Mouse (Mus musculus): Measurements from ENCODE around the gene Dynlt1b. TPM values are rescaled to one million over a fixed set of nuclear protein-coding genes. Genes with fewer than 3 reads are reported as not detected.
"Not testable (repeated sequence)": the region's sequence is repeated elsewhere in the genome, so short reads cannot be mapped to it uniquely, and the experiment has no call there.

Gene Dynlt1b
- polyA plus RNA-seq, 1 experiment = 24.4 TPM

GRCm38 (mm10) chr17:6410713-6411213 is 19.1 kb upstream of the Dynlt1b start:
- not testable (repeated sequence) for H3K27me3 ChIP-seq (replicated peaks); H3K36me3 ChIP-seq (replicated peaks; ENCODE audit: low read length); H3K9me3 ChIP-seq; H3K4me1 ChIP-seq; H3K4me3 ChIP-seq (replicated peaks)

GRCm38 (mm10) chr17:6417118-6417517 is 12.8 kb upstream of the Dynlt1b start:
- H3K4me1 ChIP-seq; H3K36me3 ChIP-seq (replicated peaks; ENCODE audit: low read length); H3K4me3 ChIP-seq (replicated peaks); H3K27me3 ChIP-seq (replicated peaks); H3K9me3 ChIP-seq: not testable (repeated sequence)

- H3K4me3 ChIP-seq (replicated peaks); H3K36me3 ChIP-seq (replicated peaks; ENCODE audit: low read length); H3K4me1 ChIP-seq; H3K27me3 ChIP-seq (replicated peaks); H3K9me3 ChIP-seq: not testable (repeated sequence)
Measured at GRCm38 (mm10) chr17:6420557-6420956, 9.4 kb upstream of the Dynlt1b start.

GRCm38 (mm10) chr17:6421547-6422326 is 8.2 kb upstream of the Dynlt1b start:
- H3K27me3 ChIP-seq (replicated peaks); H3K36me3 ChIP-seq (replicated peaks; ENCODE audit: low read length); H3K4me1 ChIP-seq; H3K9me3 ChIP-seq; H3K4me3 ChIP-seq (replicated peaks): not testable (repeated sequence)

DNA sequence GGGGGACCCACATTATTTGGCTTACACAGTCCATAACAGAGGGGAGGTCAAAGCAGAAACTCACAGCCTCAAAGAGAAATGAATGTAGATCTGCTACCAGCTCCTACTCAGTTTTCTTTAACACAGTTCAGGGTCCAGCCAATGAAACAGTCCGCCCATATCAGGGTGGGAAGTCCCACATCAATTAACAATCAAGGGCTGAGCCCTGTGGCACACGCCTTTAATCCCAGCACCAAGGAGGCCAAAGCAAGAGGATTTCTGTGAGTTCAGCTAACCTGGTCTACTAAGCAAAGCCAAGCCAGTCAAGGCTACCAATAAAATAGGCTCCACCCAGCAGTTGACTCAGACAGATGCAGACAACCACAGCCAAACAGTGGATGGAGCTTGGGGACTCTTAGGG is 7.5 kb upstream of the Dynlt1b start:
- not testable (repeated sequence) for H3K36me3 ChIP-seq (replicated peaks; ENCODE audit: low read length); H3K4me3 ChIP-seq (replicated peaks); H3K27me3 ChIP-seq (replicated peaks); H3K4me1 ChIP-seq; H3K9me3 ChIP-seq

DNA sequence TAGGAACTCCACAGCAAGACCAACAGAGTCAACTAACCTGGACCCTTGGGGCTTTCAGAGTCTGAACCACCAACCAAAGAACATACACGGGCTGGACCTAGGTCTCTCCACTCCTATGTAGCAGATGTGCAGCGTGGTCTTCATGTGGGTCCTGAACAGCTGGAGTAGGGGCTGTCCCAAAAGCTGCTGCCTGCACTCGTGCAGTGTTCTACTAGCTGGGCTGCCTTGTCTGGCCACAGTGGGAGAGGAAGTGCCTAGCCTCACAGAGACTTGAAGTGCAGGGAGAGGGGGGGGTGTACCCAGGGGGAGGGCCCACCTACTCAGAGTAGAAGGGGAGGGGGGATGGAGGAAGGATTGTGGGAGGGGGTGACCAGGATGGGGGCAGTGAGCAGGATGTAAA is 7.1 kb upstream of the Dynlt1b start:
- H3K9me3 ChIP-seq; H3K4me1 ChIP-seq; H3K27me3 ChIP-seq (replicated peaks); H3K36me3 ChIP-seq (replicated peaks; ENCODE audit: low read length); H3K4me3 ChIP-seq (replicated peaks): not testable (repeated sequence)

DNA sequence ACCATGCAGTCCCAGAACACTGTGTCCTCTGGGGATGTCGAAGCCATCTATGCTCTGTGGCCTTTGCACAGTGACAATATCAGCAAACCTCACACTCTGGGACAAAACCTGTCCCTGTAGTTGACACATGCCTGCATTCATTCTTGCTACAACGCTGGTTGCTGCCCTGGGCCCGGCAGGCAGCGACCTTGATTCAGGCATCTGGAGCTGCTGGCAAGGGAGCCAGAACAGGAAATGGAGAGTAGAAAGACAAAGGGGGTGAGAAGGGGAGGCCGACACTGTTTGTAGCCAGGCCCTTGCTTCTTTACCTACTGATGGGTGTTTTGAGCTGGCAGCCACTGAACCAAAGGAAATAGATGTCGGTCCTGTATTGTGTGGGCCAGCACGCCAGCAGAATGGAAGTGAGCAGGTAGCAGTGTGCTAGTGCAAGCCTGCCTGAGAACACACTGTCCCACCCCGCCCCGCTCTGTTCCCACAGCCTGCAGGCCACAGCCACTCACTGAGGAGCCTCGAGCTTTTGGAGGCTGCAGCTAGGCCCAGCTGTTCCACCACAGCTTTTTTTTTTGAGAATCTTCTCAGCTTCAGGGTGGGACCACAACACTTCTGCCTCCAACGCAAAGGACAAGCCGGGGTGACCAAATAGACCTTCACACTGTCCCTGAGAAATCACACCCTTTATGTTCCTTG is 5.5 kb upstream of the Dynlt1b start:
- H3K9me3 ChIP-seq; H3K27me3 ChIP-seq (replicated peaks); H3K36me3 ChIP-seq (replicated peaks; ENCODE audit: low read length); H3K4me3 ChIP-seq (replicated peaks); H3K4me1 ChIP-seq: not testable (repeated sequence)

- H3K4me1 ChIP-seq; H3K9me3 ChIP-seq; H3K27me3 ChIP-seq (replicated peaks); H3K36me3 ChIP-seq (replicated peaks; ENCODE audit: low read length); H3K4me3 ChIP-seq (replicated peaks): not testable (repeated sequence)
Measured at GRCm38 (mm10) chr17:6425325-6425724, 4.6 kb upstream of the Dynlt1b start.

DNA sequence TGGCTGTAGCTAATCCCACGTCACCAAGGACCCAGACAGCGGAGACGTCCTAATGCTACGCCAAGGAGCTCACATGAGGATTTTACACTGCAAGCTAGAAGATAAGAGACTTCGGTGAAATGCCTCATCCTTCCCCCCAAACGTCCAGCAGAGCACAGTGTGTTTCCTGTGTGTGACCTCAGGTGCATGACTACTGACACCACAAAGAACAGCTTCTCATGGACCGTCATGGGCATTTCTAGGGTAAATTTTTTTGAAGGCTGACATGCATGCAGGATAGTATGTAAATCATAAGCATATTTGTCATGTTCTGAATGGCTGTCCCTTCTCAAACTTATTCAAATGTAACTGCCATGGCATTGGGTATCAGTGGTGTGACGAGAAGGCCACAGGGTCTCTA is 3.0 kb upstream of the Dynlt1b start:
- not testable (repeated sequence) for H3K9me3 ChIP-seq; H3K36me3 ChIP-seq (replicated peaks; ENCODE audit: low read length); H3K27me3 ChIP-seq (replicated peaks); H3K4me3 ChIP-seq (replicated peaks); H3K4me1 ChIP-seq

GRCm38 (mm10) chr17:6428926-6429325 is 986 bp upstream of the Dynlt1b start:
- not testable (repeated sequence) for H3K4me3 ChIP-seq (replicated peaks); H3K4me1 ChIP-seq; H3K36me3 ChIP-seq (replicated peaks; ENCODE audit: low read length); H3K27me3 ChIP-seq (replicated peaks); H3K9me3 ChIP-seq

DNA sequence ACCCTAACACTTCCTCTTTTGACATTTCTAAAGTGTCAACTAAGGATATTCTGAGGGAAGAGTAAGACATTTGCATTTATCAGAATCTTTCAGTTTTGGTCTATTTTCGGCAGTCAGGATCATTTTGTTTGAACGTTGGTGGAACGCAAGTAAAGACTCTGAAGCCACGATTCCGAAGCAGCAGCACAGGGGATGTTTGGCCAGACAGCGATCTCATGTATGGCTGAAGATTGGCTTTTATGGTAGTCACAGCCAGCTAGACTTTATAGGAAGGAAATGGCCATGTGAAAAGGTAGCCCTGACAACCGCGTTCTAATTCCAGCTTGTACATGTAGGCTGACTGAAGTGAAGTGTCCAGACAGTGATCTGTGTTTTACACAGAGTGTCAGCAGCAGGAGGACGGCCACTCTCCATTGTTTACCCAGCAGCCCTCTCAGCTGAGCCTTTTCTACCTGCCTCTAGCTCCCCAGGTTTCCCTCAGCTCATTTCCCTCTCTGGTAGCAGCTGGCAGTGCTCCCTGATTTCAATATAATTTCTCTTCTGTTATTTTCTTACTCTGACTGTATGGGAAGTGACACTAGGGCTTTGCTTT is 594 bp downstream of the Dynlt1b start:
- H3K27me3 ChIP-seq (replicated peaks); H3K36me3 ChIP-seq (replicated peaks; ENCODE audit: low read length); H3K9me3 ChIP-seq: not testable (repeated sequence)
- Histone ChIP-seq H3K4me1 (peaks cover 12% of the 10 kb centered on the region), H3K4me3 (replicated peaks) (peak overlapping the region; percentile 85)

DNA sequence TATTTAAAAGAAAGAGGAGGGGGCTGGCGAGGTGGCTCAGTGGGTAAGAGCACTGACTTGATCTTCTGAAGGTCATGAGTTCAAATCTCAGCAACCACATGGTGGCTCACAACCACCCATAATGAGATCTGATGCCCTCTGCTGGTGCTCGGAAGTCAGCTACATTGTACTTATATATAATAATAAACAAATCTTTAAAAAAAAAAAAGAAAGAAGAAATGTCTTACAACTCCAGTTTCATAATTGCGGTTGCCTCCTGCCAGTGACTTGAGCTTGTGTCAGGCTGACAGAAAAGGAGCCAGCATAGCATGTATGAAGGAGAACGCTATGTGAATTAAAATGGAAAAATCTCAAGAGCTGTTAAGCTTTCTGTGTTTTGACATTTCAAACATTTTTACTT is 2.5 kb downstream of the Dynlt1b start:
- not testable (repeated sequence) for H3K27me3 ChIP-seq (replicated peaks)
- peaks cover 12% of the 10 kb centered on the region for H3K4me1 ChIP-seq

GRCm38 (mm10) chr17:6433691-6434090 is 3.8 kb downstream of the Dynlt1b start:
- H3K9me3 ChIP-seq; H3K27me3 ChIP-seq (replicated peaks); H3K36me3 ChIP-seq (replicated peaks; ENCODE audit: low read length); H3K4me3 ChIP-seq (replicated peaks): not testable (repeated sequence)
- H3K4me1 ChIP-seq = peaks cover 12% of the 10 kb centered on the region

More for the DNA sequence above, 2.5 kb downstream of the Dynlt1b start:
- not testable (repeated sequence) for H3K36me3 ChIP-seq (replicated peaks; ENCODE audit: low read length); H3K4me3 ChIP-seq (replicated peaks); H3K9me3 ChIP-seq

DNA sequence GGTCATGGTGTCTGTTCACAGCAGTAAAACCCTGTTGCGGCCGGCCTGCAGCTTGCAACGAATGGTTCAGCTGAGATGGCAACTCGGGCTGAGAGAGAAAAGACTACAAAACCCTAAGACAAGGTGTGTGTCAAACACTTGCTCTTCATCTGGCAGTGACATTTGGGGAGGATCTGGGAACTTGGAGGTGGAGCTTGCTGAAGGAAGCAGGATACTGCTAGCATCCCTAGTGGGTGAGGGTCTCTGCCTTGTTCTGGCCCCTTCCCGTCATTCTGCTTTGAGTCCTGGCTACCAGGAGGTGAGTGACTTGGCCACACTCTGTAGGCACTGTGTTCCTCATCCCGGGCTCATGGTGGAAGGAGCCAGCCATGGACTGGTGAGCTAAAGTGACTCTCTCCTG is 8.2 kb downstream of the Dynlt1b start:
- not testable (repeated sequence) for H3K4me1 ChIP-seq; H3K36me3 ChIP-seq (replicated peaks; ENCODE audit: low read length); H3K27me3 ChIP-seq (replicated peaks); H3K9me3 ChIP-seq; H3K4me3 ChIP-seq (replicated peaks)

GRCm38 (mm10) chr17:6439913-6440312 is 10.0 kb downstream of the Dynlt1b start:
- not testable (repeated sequence) for H3K27me3 ChIP-seq (replicated peaks); H3K9me3 ChIP-seq; H3K4me1 ChIP-seq; H3K36me3 ChIP-seq (replicated peaks; ENCODE audit: low read length); H3K4me3 ChIP-seq (replicated peaks)

DNA sequence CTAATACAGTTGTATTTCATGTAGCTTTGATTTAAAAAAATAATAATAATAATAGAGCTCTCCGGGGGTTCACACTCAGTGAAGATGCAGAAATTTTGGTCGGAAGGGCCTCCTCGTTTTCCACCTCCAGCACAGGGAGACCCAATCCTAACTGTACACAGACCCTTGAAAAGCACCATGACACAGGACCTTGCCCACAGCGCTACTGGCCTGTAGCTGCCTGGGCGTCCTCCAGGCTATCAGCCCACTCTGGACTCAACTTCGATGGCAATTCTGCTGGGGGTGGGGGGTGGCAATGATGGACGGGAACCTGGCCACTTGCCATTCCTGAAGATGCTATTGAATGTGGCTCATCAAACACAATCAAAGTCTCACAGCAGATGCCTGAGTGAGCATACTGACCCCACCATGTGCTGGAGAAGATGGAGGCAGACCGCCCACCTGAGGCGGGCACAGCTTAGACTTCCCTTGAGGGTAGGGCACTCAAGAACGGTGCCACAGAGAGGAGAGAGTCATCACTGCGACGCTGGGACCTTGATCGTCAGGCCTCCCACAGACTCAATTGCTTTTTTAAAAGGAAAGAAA is 10.7 kb downstream of the Dynlt1b start:
- H3K36me3 ChIP-seq (replicated peaks; ENCODE audit: low read length); H3K4me3 ChIP-seq (replicated peaks); H3K4me1 ChIP-seq; H3K9me3 ChIP-seq; H3K27me3 ChIP-seq (replicated peaks): not testable (repeated sequence)

Data from megakaryocyte, embryonic 14.5 days (primary cell).